Mouse (Mus musculus) heart, postnatal 0 days (tissue): Measurements from ENCODE around the gene Zbtb42.

Experiments
- CTCF ChIP-seq: IDR thresholded peaks from 2 replicates; pipeline ENCODE4 v1.5.1; 2016; ENCODE audit warnings: antibody characterized with exemption, control low read depth, low read depth
- EP300 ChIP-seq: IDR thresholded peaks from 2 replicates; pipeline ENCODE4 v1.6.1; 2016; ENCODE audit warnings: antibody characterized with exemption, low read depth

GRCm38 (mm10) chr12:112665881-112666544 is 12.6 kb upstream of the Zbtb42 start:
- no peak for TF ChIP-seq EP300
- TF ChIP-seq CTCF: no peak
